Mouse (Mus musculus): ENCODE data around the gene Cnnm3.
A peak's percentile ranks its signal among the peaks of the same experiment; 100 is the strongest.
"Not testable (repeated sequence)": the region's sequence is repeated elsewhere in the genome, so short reads cannot be mapped to it uniquely, and the experiment has no call there.

Cnnm3 gene

DNA sequence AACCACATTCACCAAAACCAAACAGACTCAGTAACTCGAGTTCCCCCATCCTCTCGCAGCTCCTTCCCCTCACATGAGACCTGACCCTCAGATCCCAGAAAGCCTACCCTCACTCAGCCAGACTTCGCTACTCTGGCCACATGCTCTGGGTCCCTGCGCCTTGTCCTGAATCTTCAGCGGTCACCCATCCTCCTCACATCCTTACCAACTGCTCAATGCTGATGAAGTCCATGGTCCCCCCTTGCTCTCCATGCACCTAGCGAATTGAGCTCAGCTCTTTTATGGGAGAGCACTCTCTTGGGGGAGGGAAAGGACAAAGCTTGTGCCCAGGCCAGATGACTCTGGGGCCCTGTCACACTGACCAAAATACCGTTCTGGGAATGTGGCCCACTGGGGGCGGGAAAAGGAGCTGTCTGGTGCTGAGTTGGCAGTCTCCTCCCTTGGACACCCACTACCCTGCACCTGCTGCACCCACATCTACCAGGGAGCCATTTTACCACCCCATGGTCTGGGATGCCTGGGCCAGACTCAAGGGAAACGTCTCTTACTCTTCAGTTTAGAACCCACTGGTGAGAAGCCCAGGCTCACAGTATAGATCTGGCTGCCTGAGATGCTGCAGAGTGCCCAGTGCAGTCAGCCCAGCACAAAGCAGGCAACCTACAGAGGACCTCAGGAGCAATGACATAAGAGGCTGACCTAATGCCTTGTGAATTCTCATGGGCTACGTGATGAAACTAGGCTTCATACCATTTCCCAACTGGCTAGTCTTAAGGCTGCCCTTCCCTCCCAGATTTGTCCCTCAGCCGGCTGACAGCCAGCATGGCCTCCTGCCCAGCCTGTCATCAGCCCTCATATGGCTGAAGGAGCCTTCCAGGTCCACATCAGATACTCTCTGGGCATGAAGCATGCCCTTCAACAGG lies 24.1 kb downstream of the Cnnm3 start:
- DNase-seq (ENCODE audit: low spot score in 2 of 2) = no peak

DNA sequence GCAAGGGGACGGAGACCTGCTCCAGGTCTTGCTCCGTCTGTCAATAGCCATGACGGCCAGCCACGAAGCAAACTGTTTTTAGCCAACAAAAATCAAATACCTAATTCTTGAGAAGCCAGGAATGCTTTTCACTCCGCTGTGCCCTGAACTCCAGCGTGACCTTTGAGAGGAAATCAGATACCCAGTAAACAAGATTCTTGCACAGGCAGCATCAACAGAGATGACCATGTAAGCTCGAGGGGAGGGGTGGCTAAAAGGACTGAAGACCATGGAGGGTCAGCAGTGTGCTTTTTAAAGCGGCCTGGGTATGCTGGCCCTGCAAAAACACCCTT lies 24.7 kb downstream of the Cnnm3 start:
- DNase-seq (ENCODE audit: low spot score in 2 of 2) = no peak

DNA sequence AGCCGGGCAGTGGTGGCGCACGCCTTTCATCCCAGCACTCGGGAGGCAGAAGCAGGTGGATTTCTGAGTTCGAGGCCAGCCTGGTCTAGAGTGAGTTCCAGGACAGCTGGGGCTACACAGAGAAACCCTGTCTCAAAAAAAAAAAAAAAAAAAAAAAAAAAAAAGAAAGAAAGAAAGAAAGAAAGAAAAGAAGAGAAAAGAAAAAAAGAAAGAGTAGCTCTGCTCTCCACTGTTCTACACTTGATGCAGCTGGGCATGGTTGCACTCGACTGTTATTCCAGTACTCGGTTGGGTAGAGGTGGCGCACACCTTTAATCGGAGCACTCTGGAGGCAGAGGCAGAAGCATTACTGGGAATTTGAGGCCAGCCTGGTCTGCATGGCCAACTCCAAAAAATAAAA lies 25.1 kb downstream of the Cnnm3 start, which contains the start of gene Ankrd23:
Gene Ankrd23 (minus strand): TSS at position 101 of the 400 bp plus-strand sequence.
- DNase-seq (ENCODE audit: low spot score in 2 of 2) = not testable (repeated sequence)

DNA sequence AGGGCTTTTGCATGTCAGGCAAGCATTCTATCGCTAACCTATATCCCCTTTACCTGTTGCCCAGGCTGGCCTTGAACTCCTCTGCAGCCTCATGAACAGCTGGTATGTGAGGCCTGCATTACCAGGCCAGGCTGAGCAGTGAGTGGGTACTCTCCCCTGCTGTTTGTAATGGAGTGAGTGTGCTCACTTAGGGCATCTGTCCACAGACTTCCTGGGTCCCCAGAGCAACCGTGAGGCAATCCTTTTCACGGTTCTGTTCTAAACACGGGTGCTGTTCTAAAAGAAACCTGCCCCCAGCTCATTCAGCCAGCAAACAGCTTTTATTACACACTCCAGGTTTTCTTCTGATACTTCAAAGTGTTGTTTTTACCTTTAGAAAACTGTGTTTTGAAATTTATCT lies 27.1 kb downstream of the Cnnm3 start:
- no peak for DNase-seq (ENCODE audit: low spot score in 2 of 2)

DNA sequence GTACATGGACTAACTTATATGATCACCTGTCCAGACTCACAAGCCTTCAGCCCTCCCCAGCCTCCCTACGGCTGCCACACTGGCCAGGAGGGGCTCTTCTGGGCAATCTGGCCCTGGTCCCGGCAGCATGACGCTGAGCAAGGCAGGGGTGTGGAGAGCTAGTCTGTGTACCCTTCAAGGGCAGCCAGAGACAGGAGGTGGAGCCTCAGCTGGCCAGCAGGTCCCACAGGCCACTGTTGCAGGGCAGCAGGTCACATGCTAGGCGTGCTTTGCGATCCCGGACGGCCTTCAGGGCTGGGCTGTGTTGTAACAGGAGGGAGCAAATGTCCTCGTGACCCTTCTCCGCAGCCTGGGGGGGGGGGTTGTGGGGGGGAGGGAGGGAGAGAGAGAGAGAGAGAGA lies 27.5 kb downstream of the Cnnm3 start, which contains the start of gene Gm42417:
Gene Gm42417 (minus strand): TSS at position 244 of the 400 bp plus-strand sequence.
- no peak for DNase-seq (ENCODE audit: low spot score in 2 of 2)

DNA sequence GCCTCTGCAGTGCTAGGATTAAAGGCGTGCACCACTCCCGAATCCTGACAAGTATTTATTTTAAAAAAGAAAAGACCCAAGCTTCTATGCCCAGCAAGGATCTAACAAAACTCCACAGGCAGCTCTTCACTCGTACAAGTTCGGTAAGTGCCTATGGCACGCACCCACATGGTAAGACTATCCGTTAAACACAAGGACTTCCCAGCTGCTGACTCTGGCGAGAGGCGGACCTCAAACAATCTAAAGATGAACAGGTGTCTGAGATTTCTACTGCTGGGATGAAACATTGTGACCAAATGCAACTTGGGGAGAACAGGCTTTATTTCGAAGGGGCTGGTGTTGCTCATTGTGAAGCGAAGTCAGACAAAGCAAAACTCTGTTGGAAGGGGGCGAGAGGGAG lies 28.5 kb downstream of the Cnnm3 start:
- no peak for DNase-seq (ENCODE audit: low spot score in 2 of 2)

DNA sequence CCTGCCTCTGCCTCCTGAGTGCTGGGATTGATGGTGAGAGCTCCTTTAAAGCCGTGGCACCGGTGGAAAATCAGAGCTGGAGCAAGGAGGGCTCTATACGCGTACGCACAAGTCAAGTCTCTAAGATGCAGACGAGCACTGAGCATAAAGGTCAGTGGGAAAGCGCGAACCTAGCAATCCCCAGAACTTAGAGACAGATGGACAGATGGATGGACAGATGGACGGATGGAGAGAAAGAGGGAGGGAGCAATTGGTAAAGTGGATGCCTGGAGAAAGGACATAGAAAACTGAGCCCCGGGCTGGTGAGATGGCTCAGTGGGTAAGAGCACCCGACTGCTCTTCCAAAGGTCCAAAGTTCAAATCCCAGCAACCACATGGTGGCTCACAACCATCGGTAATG lies 29.1 kb downstream of the Cnnm3 start:
- no peak for DNase-seq (ENCODE audit: low spot score in 2 of 2)

DNA sequence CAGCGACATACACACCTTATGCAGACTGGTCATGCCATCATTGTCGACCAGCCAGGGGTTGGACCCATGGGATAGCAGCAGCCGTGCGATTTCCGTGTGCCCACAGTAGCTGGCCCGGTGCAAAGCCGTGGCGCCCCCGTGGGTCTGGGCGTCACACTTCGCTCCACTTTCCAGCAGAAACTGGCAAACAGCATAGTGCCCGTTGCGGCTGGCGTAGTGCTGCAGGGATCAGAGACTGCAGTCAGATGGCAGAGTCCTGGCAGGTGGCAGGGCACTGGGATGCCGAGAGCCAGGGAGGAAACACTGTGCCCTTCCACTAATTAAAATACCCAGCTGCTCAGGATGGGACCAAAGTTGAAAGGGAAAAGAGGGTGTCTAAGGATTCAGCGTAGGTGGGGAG lies 30.2 kb downstream of the Cnnm3 start:
- no peak for DNase-seq (ENCODE audit: low spot score in 2 of 2)

DNA sequence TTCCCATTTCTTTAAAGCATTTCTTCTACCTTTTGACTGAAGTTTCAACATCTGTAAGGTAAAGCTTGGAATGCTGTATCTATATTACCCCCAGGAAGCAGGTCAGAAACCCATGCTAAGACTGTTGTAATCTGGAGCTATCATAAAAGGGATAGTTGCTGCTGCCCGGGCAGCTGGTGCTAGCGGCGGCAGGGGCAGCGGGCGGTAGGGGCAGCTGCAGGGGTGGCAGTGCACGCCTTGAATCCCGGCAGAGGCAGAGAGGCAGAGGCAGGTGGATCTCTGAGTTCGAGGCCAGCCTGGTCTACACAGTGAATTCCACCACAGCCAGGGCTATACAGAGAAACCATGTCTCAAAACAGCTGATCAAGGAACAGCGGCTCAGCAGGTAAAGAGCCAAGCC lies 31.3 kb downstream of the Cnnm3 start:
- DNase-seq (ENCODE audit: low spot score in 2 of 2) = no peak

DNA sequence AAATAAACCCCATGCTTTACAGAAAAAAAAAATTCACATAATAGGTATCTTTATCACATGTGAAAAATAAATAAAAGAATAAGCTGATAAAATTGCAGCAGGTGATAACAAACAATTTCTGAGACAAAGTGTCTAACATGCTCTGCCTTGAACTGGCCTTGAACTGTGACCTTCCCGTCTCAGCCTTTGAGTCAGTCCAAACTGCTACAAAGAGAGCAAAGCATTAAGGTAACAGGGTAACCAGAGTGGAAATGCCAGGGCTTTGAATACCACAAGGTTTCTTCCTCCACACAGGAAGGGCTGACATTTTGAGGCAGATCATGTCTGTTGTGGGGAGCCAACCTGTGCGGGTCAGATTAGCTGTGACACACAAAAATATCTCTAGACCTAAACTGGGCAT lies 33.7 kb downstream of the Cnnm3 start:
- no peak for DNase-seq (ENCODE audit: low spot score in 2 of 2)

DNA sequence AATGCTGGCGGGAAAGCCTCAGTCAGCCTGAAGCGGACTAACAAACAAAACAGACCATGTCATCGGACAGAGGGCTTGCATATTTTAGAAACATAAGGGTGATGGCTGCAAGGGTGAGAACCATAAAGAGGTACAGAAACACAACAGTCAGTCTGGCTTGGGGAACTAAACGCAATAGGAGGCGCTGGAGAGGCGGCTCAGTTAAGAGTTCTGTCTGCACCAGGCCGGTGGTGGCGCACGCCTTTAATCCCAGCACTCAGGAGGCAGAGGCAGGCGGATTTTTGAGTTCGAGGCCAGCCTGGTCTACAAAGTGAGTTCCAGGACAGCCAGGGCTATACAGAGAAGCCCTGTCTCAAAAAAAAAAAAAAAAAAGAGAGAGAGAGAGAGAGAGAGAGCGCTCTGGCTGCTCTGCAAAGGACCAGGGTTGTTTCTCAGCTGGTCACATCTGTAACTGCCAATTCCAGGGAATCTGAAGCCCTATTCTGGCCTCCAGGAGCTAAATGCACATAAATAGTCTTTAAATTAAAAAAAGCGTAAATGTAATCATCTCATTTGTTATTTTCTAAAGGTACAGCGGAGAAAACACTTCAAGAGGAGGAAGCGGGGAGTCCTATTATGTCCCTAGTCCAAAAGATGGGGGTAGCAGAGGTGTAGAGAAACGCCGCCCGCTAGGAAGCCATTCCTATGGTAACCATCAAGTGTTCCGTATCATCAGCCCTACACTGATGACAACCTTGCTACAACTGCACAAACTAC lies 34.4 kb downstream of the Cnnm3 start:
- DNase-seq (ENCODE audit: low spot score in 2 of 2) = no peak

DNA sequence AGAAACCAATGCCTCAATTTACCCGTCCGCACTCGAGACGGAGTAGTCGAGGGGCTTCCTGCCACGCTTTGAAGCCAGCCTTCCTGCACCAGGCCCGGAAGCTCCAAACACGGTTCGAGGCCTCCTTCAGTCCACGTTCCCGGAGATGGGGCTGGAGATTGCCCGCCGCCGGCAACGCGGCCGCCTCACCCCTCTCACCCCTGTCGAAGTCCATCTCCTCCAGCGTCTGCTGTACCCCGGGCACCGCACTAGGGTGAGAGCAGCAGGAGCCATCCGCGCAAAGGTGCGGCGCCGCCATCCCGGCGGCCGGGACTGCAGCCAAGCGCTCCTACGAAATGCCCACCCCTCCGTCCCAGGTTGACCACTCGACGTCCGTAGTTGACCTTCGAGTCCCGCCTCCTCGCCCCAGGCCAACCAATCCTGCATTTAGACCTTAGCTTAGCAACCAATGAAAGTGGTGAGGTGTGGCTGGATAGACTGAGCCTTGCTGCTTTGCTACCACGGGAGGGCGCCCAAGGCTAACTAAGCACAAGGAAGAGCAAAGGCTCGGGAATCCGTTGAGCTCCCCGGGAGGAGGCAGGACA lies 35.3 kb downstream of the Cnnm3 start, which contains the start of gene Ankrd39:
Gene Ankrd39 (minus strand): TSS at position 558 of the 584 bp plus-strand sequence.
- DNase-seq (ENCODE audit: low spot score in 2 of 2) = peak; percentile 91 to 97

DNA sequence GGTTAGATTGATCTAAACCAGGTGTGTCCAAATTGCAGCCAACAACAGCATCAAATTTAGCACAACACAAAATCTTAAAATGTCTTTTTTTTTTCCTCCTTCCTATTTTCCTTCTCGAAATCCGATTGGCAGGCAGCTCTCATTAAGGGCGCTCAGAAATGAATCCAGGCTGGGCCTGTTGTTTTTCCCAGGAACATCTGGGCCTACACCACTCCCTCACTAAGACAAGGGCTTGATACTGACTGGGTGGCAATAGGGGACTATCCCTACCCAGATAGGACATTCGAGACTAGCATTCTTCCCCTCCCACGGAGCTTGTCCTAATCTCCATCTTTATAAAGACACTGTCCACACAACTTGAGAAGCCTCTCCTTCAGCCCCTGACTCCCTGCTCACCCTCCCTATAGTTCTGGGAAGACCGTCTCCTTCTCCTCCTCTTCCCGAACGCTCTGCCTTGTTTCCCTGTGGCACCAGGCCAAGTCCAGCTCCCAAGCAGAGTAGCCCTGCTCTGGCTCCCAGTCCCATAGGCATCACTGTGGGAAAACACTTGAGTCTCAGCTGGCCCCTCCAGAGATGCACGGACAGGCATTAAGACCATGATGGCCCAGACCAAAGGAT lies 36.4 kb downstream of the Cnnm3 start:
- no peak for DNase-seq (ENCODE audit: low spot score in 2 of 2)

DNA sequence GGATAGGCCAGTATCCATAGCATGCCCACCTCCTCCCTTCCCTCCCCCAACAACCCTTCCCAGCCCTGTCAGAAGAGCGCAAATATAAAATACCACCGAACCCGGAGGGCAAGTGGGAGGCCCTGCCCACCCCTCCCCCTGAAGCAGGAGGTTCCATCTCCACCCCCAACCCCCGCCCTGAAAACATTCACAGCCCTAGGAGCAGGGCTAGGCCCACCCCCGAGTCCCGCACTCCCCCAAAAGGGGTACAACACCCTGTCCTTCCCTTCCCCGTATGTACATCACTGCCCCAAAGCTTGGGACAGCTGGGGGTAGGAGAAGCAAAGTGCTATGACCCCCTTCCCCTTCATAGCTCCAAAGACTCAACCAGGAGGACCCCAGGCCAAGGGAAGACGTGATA lies 37.1 kb downstream of the Cnnm3 start:
- DNase-seq (ENCODE audit: low spot score in 2 of 2) = no peak

DNA sequence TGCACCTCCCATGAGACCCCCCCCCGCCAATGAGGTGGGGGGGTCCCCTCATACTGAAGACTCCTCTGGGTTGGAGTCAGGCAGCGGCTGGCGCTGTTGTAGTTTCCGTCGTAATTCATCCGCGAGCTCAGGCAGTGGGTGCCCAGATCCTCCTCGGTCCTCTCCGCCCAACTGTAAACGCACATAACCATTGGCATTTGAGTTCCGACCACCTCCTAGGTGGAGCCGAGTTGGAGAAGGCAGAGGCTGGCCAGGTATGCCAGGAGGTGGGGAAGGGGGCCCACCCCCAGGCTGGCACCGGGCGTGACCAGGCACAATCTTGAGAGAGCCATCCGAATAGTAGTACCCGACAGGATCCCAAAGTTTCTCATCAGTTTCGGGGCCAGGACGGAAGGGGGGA lies 37.8 kb downstream of the Cnnm3 start:
- DNase-seq (ENCODE audit: low spot score in 2 of 2) = no peak

DNA sequence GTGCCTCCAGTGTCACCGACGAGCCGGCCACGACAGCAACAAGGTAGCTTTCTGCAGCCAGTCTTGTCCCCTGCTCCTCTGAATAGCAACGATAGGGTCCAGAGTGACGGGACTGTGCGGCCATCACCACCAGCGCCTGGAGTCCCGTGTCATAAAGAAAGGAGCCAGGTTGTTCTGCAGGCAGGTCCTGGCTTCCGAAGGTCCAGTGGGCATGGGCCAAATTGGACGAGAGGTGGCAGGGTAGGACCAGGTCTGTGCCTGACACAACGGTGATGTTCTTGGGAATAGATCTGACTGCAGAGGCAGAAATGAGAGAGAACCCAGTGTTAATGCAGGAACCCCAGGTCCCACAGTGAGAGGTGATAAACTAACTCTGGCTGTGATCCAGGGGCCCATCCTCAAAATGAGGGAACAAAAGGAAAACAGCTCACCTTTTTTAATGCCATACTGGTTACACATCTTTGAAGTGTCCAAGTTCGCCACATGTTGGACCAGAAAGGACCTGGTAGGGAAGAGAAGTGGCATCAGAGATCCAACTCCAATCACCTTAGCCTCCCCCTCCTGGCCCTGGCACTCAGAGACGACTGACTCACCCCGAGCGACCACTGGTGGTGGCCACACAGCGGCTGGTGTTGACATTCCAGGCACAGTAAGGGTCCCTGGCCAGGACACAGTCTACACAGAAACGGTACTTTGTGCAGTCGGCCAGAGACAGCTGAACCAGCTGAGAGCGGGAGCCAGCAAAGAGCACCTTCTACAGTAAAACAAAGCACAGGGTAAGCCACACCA lies 38.6 kb downstream of the Cnnm3 start:
- no peak for DNase-seq (ENCODE audit: low spot score in 2 of 2)

DNA sequence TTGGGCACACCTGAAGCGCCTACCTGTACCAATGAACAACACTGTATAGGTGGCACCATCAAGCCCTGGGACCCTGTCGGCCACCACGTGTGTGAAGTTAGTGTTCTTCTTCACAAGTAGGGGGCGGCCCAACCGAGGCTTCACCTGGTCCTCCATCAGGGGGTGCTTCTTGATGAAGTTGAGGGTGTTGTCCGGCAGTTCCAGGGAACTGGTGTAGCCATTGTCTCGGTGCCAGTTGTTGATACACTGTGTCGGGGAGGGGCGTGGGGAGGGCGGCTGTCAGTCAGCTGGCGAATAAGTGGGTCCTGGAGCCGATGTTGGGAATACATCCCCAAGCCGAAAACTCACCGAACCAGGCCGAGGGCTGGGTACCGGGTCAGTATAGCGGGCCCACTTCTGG lies 40.2 kb downstream of the Cnnm3 start:
- no peak for DNase-seq (ENCODE audit: low spot score in 2 of 2)

DNA sequence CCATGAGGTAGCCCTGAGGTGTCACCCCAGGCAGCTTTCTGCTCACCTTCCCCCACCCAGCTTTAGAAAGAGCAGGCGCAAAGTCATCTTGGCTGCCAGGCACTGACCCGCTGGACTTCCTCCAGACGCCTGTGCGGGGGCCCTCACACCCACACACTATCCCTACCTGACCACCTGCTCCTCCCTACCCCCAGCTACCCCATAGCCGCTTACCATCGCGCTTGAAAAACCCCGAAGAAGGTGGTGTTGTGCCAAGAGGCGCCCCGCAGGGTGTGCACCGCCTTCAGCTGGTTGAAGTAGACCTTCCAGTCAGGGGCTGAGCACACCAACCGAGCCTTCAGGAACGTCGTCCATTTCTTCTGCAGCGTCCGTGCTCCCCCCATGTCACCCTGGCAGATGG lies 40.8 kb downstream of the Cnnm3 start:
- no peak for DNase-seq (ENCODE audit: low spot score in 2 of 2)

DNA sequence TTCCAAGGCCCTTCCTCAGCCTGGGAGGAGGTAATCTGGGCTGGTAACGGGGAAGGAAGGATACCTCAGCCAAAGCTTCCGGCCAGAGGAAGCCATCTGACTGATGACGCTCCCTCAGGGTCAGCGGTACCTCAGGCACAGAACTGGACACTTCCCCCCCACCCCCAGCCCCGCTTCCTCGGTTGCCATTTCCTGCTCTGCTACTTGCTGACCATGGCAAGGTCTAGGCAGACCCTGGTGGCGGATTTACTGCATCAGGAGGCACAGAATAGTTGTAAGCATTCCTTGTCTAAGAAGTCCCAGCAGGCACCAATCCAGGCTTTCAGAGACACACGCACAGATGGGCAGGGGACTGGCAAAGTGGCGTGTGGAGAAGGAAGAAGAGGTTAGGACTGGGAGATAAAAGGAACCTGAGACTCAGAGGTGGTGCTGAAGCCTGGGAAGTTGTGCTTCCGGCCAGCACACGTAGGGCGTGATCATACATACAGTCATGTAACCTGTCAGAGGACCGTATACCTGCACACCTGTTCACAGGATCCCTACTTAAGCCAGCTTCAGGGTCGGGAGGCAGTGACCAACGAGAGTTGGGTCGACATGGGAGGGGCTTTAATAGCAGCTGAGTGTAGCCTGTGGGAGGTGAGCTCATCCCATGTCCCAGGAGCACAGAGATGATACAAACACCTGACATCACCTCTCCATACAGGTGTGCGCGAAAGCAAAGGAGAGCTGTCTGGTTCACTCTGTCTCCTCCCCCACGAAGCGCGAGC lies 43.1 kb downstream of the Cnnm3 start:
- DNase-seq (ENCODE audit: low spot score in 2 of 2) = no peak

DNA sequence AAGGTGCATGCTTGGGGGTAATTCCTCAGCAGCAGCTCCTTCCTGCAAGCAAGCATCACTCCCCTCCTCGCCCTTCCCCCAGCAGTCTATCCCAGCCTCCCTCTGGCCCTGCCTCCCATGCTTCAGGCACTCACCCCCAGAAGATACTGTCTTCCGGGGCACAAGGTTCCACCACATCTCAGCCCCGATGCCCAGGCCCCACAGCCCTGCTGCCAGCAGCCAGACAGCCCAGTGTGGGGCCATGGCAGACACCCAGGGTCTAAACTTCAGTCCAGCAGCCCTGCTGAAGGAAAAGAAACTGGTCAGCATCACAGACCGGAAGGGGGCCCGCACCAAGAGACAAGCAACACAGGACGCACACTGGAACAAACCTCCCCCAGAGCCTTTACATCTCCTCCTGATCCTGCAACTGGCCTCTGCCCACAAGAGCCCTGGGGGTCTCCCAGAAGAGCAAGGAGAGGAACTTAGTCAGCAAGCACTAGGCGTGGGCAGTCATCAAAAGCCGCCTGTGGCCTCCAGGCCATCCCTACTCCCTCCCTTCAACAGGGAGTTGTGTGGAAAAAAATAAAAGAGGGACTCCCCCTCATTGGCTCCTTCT lies 44.2 kb downstream of the Cnnm3 start:
- DNase-seq (ENCODE audit: low spot score in 2 of 2) = no peak
